Mouse (Mus musculus) c-Kit-positive CD71-negative TER-119-negative erythroid progenitor cells, embryonic 14.5 days (primary cell): Measurements from ENCODE around the gene Tab1.

ENCODE experiments used
- DNase-seq: peaks from one replicate; pipeline ENCODE4 v3.0.0-alpha.2; 2013; ENCODE audit warnings: low read depth

Tab1 gene

GRCm38 (mm10) chr15:80136645-80137044, 3.7 kb downstream of the Tab1 start:
- no peak for DNase-seq

- no peak for DNase-seq
Measured at GRCm38 (mm10) chr15:80137945-80138791, 5.2 kb downstream of the Tab1 start.

- no peak for DNase-seq
Measured at GRCm38 (mm10) chr15:80140302-80140701, 7.4 kb downstream of the Tab1 start.

- no peak for DNase-seq
Measured at GRCm38 (mm10) chr15:80140878-80141277, 8.0 kb downstream of the Tab1 start.

GRCm38 (mm10) chr15:80142130-80142529, 9.2 kb downstream of the Tab1 start:
- no peak for DNase-seq

GRCm38 (mm10) chr15:80143760-80144159, 10.8 kb downstream of the Tab1 start:
- DNase-seq = no peak

DNA sequence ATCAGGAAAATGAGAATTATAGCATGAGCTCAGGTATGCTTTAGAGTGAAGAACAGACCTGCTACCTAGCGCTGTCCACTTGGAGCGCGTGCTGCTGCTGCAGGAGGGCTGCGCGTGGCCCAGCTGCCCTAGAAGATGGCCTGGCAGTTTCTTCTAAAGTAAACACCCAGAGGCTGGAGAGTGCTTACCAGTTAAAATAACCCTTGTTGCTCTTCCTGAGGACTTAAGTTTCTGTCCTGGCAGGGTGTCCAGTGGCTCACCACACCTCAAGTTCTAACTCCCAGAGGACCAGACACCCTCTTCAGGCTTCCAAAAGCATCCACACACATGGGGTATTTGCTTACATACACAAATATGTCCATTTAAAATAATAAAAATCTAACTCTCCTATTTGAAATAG, 12.5 kb downstream of the Tab1 start:
- DNase-seq = no peak

- no peak for DNase-seq
Measured at GRCm38 (mm10) chr15:80146153-80146552, 13.2 kb downstream of the Tab1 start.

GRCm38 (mm10) chr15:80147090-80147489, 14.2 kb downstream of the Tab1 start:
- DNase-seq = no peak

DNA sequence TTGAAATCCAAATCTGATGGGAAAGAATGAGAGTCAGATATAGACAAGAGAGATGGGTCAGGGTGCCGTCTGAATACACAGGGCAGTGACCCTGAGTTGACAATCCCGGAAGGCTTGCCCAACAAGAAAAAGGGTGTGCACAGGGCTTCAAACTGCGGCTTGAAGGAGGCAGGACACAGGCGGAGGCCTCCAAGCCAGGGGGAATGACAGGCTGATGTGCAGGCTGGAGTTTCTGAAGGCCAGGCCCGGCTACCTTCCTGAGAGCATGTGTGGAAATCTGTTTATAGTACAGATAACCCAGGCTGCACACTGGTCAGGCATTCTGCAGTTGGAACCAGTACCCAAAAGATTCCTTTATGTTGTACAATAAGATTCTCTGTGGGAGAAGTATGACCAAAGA, 14.6 kb downstream of the Tab1 start:
- DNase-seq = no peak

DNA sequence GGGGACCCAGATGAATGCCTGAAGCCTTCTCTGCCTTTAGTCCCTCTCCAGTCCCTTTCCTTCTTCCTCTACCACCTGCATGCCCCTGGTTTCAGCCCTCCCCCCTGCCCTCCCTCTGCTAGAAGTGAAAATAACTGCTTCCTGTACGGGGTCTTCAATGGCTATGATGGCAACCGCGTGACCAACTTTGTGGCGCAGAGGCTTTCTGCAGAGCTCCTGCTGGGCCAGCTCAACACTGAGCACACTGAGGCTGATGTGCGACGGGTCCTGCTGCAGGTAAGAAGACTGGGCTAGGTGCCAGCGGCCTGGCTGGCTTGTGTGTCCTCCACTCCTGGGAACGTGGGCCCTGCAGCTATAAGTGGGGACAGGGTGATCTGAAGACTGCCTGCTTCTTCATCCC, 15.6 kb downstream of the Tab1 start:
- DNase-seq = no peak

GRCm38 (mm10) chr15:80149517-80149916, 16.6 kb downstream of the Tab1 start:
- DNase-seq = no peak

- no peak for DNase-seq
Measured at GRCm38 (mm10) chr15:80152663-80153062, 19.7 kb downstream of the Tab1 start.

- no peak for DNase-seq
Measured at GRCm38 (mm10) chr15:80153757-80154156, 20.8 kb downstream of the Tab1 start.

- no peak for DNase-seq
Measured at GRCm38 (mm10) chr15:80155707-80156106, 22.8 kb downstream of the Tab1 start.

DNA sequence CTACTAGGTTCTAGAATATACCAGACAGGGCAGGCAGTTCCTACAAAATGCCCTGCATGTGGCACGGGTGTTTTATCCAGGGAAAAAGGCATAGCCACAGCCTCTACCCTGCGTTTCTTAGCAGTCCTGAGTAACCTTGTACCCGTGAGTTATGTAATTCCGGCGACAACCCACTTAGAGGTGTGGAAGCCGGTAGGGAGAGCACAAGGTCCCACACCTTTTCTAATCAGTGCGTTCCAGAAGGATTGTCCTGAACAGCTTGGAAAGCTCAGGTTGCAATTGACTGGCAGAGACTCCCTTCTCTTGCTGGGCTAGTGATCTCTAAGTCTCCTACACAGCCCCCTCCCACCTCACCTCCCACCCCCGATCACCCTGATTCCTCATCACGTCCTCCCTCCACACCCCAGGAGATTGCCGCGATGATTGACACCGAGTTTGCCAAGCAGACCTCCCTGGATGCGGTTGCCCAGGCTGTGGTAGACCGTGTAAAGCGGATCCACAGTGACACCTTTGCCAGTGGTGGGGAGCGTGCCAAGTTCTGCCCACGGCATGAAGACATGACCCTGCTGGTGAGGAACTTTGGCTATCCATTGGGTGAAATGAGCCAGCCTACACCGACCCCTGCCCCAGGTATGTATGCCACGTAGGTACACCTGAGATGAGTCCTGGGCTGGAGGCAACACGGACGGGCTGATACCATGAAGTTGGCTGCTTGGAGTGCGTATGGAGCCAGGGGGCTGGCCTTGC, 24.4 kb downstream of the Tab1 start:
- no peak for DNase-seq

- no peak for DNase-seq
Measured at GRCm38 (mm10) chr15:80158001-80158706, 25.2 kb downstream of the Tab1 start.

GRCm38 (mm10) chr15:80158707-80159090, 25.8 kb downstream of the Tab1 start:
- DNase-seq = no peak

DNA sequence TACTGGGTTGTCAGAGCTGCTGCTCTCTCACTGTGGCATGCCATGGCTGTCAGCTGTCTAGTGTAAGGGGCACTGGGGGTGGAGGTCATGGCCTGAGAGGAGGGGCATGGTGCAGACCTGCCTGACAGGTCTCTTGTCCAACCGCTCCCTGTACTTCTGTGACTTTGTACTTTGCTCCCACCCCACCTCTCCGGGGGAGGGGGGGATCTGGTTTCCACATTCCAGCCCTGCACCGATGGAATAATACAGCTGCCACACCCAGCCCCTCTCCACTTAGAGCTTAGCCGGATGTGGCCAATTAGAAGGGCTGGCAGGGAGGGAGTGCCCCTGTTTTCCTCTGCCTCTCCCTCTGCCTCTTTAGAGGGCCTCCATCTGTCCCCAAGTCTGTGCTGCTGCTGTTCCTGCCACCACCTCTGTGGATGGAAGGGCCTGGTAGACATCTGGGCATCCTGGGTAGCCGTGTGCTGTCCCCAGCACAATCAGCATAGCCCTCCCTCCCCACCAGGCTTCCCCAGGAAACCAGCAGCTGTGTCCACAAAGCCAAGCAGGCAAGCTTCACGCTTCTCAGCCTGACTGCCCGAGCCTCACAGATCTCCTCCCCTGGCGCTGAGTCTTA, 26.5 kb downstream of the Tab1 start:
- no peak for DNase-seq

DNA sequence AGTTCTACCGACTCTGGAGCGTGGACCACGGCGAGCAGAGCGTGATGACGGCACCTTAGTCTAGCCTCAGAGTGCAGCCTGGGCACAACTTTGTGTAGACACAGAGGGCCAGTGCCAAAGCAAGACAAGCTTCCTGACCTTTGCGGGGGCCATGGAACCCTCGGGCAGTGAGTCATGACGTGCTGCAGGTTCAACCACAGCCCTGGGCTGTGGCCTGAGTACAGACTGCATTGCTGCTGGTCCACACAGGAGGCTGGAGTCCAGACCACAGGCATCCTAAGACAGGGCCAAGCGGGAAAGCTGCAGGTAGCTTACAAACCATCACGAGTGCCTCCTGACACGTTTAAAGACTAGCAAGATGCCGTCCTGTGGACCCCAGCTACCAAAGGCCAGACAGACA, 27.3 kb downstream of the Tab1 start:
- no peak for DNase-seq

- DNase-seq = no peak
Measured at GRCm38 (mm10) chr15:80160726-80161125, 27.8 kb downstream of the Tab1 start.

GRCm38 (mm10) chr15:80161199-80161598, 28.3 kb downstream of the Tab1 start:
- no peak for DNase-seq
